Mouse (Mus musculus): ENCODE measurements at regions not wholly inside any gene's neighbourhood (a gene's known extent, or its start where the extent isn't known, plus 50 kb on each side); places are given as distances from the start of the nearest gene placed in this dataset.

- no peaks in the 10 kb centered on the region for H3K27me3 ChIP-seq
- in situ Hi-C loops (cut with MboI; ENCODE audit: low pct_unique_long_range_greater_than_20kb) = no loop called here
- ChIA-PET POLR2A (no interaction called here), CTCF (no interaction called here)
- TF ChIP-seq CTCF (IDR thresholded peaks at IDR 0.05) = no peak
- no peak for ATAC-seq
- no peak for DNase-seq (ENCODE audit: low read depth, low spot score)
These were observed 479.2 kb upstream of the Atp2b1 start for GRCm38 (mm10) chr10:98434974-98435373.

- CTCF ChIA-PET = interaction anchor here (1.3 kb wide), 1 partner anchor 13 kb away, joined by 4 read pairs; no protein-coding TSS in a partner anchor
- DNase-seq (ENCODE audit: low read depth, low spot score) (no peak), ATAC-seq (no peak)
- in situ Hi-C loops (cut with MboI; ENCODE audit: low pct_unique_long_range_greater_than_20kb) = no loop called here
- POLR2A ChIA-PET = no interaction called here
- TF ChIP-seq CTCF (IDR thresholded peaks at IDR 0.05) = no peak
- no peaks in the 10 kb centered on the region for H3K27me3 ChIP-seq
These were observed 452.7 kb upstream of the Atp2b1 start for GRCm38 (mm10) chr10:98461538-98461937.

DNA sequence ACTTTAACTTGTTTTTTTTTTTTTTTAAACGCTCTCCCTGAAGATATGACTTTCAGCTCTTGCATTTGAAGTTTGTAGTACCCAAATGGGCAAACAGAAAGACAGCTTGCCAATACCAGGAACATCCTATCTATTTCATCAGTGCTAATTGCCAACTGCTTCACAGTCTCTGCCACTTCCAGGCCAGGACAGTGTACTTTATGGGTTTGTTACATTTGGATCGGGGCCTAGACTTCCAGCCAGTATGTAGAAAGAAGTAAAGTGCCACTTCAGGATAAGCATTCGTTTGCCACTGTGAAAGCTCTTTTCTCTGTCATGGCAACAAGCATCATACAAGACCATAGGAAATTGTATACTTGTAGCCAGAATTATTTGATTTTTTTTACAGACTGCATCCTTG lies 439.6 kb upstream of the Atp2b1 start:
- in situ Hi-C loops (cut with MboI; ENCODE audit: low pct_unique_long_range_greater_than_20kb) = no loop called here
- CTCF ChIA-PET = interaction anchor here (0.7 to 1.0 kb wide), 2 partner anchors 169 to 517 kb away, joined by 3 read pairs; no protein-coding TSS in a partner anchor

DNA sequence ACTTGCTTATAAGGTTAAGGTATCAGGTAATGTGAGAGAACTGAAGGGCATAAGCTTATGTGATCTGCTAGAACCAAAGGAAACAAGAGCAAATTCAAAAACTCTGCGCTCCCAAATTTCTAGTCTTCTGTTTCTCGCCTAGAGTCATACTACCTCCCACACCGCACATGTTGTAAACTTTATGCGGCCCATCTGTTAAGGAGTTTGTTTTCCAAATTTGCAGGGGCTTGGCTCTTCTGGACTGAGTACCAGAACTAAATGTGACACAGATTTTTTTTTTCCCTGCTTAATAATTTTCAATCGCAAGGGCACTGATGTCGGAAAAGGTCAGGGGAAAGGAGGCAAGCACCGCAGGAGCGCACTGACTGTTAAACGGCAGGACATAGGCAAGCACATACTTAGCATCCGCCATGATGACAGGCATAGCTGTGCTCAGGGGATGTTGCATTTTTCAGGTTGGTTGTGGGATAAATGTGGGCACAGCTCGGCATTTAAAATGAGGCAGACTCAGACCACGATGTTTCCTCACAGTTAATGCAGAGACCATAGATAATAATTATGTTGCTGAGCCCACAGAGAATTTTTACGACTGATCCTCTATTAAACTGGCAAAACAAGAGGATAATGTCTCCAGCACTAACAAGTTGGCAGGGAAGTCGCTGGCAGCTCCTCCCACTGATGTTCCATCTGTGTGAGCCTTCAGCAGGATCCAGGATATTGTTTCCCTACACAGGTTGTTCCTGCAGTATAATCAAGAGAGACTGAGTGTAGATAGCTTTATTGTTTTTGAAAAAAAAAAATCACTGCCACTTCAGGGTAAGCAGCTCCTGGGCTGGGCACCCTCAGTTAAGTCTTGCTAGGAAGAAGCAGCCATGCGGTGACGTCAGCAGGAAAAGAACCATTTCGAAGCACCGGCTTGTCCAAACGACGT lies 428.2 kb upstream of the Atp2b1 start:
- TF ChIP-seq CTCF (IDR thresholded peaks at IDR 0.05) = no peak
- ChIA-PET CTCF (interaction anchor here (1.3 kb wide), 1 partner anchor 271 kb away, joined by 3 read pairs; no protein-coding TSS in a partner anchor), POLR2A (interaction anchor here (0.6 kb wide), 2 partner anchors 83 to 539 kb away, joined by 3 to 8 read pairs; no protein-coding TSS in a partner anchor)
- in situ Hi-C loops (cut with MboI; ENCODE audit: low pct_unique_long_range_greater_than_20kb) = loop anchor here (25.0 kb wide), 1 partner anchor 1126 kb away; no protein-coding TSS in a partner anchor
- no peaks in the 10 kb centered on the region for H3K27me3 ChIP-seq
- DNase-seq (ENCODE audit: low read depth, low spot score) (no peak), ATAC-seq (no peak)

More for the DNA sequence above, 439.6 kb upstream of the Atp2b1 start:
- no peak for TF ChIP-seq CTCF (IDR thresholded peaks at IDR 0.05)
- POLR2A ChIA-PET = no interaction called here
- ATAC-seq (no peak), DNase-seq (ENCODE audit: low read depth, low spot score) (no peak)
- no peaks in the 10 kb centered on the region for H3K27me3 ChIP-seq

- CTCF ChIA-PET = interaction anchor here (0.6 to 1.4 kb wide), 7 partner anchors 10 to 592 kb away, joined by 3 to 5 read pairs (median 3); no protein-coding TSS in a partner anchor
- DNase-seq (ENCODE audit: low read depth, low spot score) (no peak), ATAC-seq (no peak)
- POLR2A ChIA-PET = no interaction called here
- TF ChIP-seq CTCF (IDR thresholded peaks at IDR 0.05) = peak; percentile 78
- H3K27me3 ChIP-seq = no peaks in the 10 kb centered on the region
- in situ Hi-C loops (cut with MboI; ENCODE audit: low pct_unique_long_range_greater_than_20kb) = loop anchor here (10.0 to 25.0 kb wide), 2 partner anchors 420 to 1118 kb away; partner anchors contain the start of gene Atp2b1
These were observed 419.9 kb upstream of the Atp2b1 start for GRCm38 (mm10) chr10:98494354-98494753.

DNA sequence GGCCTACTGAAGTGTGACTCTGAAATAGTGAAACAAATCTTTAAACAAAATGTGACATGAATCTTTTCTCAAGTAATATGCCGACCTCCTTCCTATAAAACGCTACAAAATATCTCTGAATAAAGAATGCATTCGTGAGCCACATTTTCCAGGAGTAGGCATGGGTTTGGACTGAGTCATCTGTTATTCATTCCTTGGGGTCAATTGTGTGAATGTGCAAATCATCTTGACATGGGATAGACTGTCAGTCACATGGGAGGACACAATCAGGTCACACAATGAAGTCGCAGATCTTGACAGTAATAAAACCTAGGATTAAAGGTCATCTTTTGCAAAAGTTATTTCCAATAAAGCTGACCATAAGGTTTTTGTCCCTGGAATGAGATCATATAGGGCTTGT lies 418.0 kb upstream of the Atp2b1 start:
- no peak for TF ChIP-seq CTCF (IDR thresholded peaks at IDR 0.05)
- ChIA-PET CTCF (no interaction called here), POLR2A (interaction anchor here (0.6 kb wide), 1 partner anchor 8 kb away, joined by 3 read pairs; no protein-coding TSS in a partner anchor)
- ATAC-seq (no peak), DNase-seq (ENCODE audit: low read depth, low spot score) (peak; percentile 9)
- no peaks in the 10 kb centered on the region for H3K27me3 ChIP-seq
- in situ Hi-C loops (cut with MboI; ENCODE audit: low pct_unique_long_range_greater_than_20kb) = loop anchor here (5.0 to 25.0 kb wide), 3 partner anchors 419 to 1116 kb away; partner anchors contain the start of gene Atp2b1

GRCm38 (mm10) chr10:98500315-98500714 lies 413.9 kb upstream of the Atp2b1 start:
- ChIA-PET CTCF (no interaction called here), POLR2A (no interaction called here)
- no peak for ATAC-seq
- no peak for TF ChIP-seq CTCF (IDR thresholded peaks at IDR 0.05)
- DNase-seq (ENCODE audit: low read depth, low spot score) = no peak
- in situ Hi-C loops (cut with MboI; ENCODE audit: low pct_unique_long_range_greater_than_20kb) = no loop called here
- no peaks in the 10 kb centered on the region for H3K27me3 ChIP-seq

- ChIA-PET CTCF (no interaction called here), POLR2A (interaction anchor here (0.6 to 0.7 kb wide), 3 partner anchors 244 to 542 kb away, joined by 3 to 5 read pairs (median 3); no protein-coding TSS in a partner anchor)
- in situ Hi-C loops (cut with MboI; ENCODE audit: low pct_unique_long_range_greater_than_20kb) = no loop called here
- DNase-seq (ENCODE audit: low read depth, low spot score) (no peak), ATAC-seq (no peak)
- H3K27me3 ChIP-seq = no peaks in the 10 kb centered on the region
- no peak for TF ChIP-seq CTCF (IDR thresholded peaks at IDR 0.05)
These were observed 412.6 kb upstream of the Atp2b1 start for GRCm38 (mm10) chr10:98501566-98501965.

DNA sequence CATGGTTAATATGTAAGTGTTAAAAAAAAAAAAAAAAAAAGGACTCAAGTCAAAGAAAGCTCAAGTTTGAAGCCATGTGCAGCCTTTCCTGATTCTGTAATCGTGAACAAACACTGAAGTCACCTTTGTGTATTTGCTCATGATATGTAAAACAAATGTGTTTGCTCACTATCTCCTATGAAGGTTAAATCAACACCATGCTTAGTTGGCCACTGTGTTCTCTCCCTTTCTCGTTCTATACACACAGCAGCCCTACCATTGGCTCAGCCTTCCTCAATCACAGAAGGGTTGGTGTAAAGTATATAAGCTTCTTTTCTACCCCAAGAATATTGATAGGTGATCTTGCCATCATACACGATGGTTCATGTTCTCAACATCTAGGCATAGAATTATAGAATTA lies 409.7 kb upstream of the Atp2b1 start:
- in situ Hi-C loops (cut with MboI; ENCODE audit: low pct_unique_long_range_greater_than_20kb) = no loop called here
- DNase-seq (ENCODE audit: low read depth, low spot score) (no peak), ATAC-seq (no peak)
- ChIA-PET CTCF (interaction anchor here (0.6 to 1.1 kb wide), 3 partner anchors 10 to 486 kb away, joined by 3 to 5 read pairs (median 3); no protein-coding TSS in a partner anchor), POLR2A (interaction anchor here (0.6 kb wide), 1 partner anchor 9 kb away, joined by 3 read pairs; no protein-coding TSS in a partner anchor)
- H3K27me3 ChIP-seq = no peaks in the 10 kb centered on the region
- TF ChIP-seq CTCF (IDR thresholded peaks at IDR 0.05) = no peak

GRCm38 (mm10) chr10:98508515-98509143 lies 405.6 kb upstream of the Atp2b1 start:
- peak; percentile 44 for ATAC-seq
- no peaks in the 10 kb centered on the region for H3K27me3 ChIP-seq
- no peak for DNase-seq (ENCODE audit: low read depth, low spot score)
- ChIA-PET CTCF (no interaction called here), POLR2A (interaction anchor here (0.6 kb wide), 1 partner anchor 152 kb away, joined by 3 read pairs; no protein-coding TSS in a partner anchor)
- in situ Hi-C loops (cut with MboI; ENCODE audit: low pct_unique_long_range_greater_than_20kb) = no loop called here
- TF ChIP-seq CTCF (IDR thresholded peaks at IDR 0.05) = no peak
